Mouse (Mus musculus) heart, adult 11 months (tissue): ENCODE measurements around the gene Serpina3g.

ENCODE experiments used
- DNase-seq: peaks from one replicate; pipeline ENCODE4 v3.0.0; 2022

The Serpina3g gene

DNA sequence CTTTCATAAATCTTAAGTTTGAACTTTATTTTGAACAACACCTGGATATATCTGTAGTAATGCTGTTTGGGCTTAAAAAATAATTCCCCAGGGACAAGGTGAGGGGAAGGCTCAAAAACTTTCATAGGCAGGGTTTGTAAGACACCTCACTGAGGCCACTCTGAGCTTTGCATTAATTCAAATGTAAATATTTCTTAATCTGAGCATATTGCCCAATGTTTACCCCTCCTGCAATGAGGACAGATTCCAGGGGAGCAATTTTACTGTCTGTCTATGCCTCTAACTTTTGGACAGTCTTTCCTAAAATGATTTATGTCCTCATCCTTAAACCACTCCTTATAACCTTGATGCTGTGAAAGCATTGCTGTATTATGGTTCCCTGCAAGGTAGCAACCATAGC, 52.3 kb downstream of the Serpina3g start:
- DNase-seq, result no peak

DNA sequence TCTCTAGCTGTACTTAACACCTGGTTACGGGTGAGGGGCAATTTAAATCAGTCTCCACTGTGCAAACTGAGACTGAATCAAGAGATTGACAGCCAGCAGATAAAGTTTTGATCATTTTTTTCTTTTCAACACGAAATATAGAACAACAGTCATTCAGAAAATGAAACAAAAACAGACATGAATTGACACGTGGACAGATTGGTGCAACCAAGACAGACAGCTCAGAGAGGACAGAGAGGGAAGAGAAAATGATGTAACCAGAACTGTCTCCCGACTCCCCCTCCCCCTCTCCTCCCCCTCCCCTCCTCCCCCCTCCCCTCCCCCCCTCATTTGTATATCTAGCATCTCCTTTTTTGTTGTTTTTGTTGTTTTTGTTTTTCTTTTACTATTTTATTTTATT, 53.8 kb downstream of the Serpina3g start:
- no peak for DNase-seq
